14 mouse cellular contexts compared by ENCODE assay signal in the genomic region with DNA sequence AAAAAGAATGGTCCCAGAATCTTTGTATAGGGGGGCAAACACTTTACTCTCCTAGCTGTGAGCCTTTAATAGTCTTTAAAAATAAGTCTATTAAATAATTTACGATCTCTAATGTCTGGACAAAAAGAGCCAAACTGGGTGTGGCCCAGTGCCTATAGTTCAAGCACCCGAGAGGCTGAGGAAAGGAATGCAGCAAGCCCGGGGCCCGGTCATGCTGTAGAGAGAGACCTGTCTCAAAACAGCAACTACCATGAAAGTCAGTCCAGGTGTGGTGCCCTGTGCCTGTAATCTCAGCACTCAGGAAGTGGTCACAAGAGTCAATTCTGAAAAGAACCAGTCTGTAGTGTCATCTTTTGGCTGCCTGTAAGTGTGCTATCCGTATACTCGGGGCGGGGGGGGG.
"Had no signal": no experiment of that assay in that cellular context is flagged by ENCODE, and none has a peak within 500 bp of the region (broad histone marks: within the 10 kb centered on the region; RNA-seq: fewer than 3 reads in every experiment).

No protein-coding gene starts in this region.

- ATAC-seq: midbrain, embryonic 13.5 days; midbrain, embryonic 15.5 days had no signal

- H3K9me3 ChIP-seq: megakaryocyte, embryonic 14.5 days; midbrain, embryonic 13.5 days; midbrain, embryonic 15.5 days; neural tube, embryonic 12.5 days had no signal

- H3K4me3 ChIP-seq: megakaryocyte, embryonic 14.5 days; midbrain, embryonic 13.5 days; midbrain, embryonic 15.5 days; neural tube, embryonic 12.5 days had no signal

- H3K4me2 ChIP-seq: lung, embryonic 14.5 days; midbrain, embryonic 11.5 days; midbrain, embryonic 13.5 days; midbrain, embryonic 15.5 days; neural tube, embryonic 12.5 days had no signal

- H3K4me1 ChIP-seq: midbrain, embryonic 13.5 days; midbrain, embryonic 15.5 days; neural tube, embryonic 12.5 days had no signal

- H3K27ac ChIP-seq: macrophage; midbrain, embryonic 13.5 days; midbrain, embryonic 15.5 days; neural tube, embryonic 12.5 days had no signal

- H3K9ac ChIP-seq: lung, embryonic 14.5 days; midbrain, embryonic 13.5 days; midbrain, embryonic 15.5 days; neural tube, embryonic 12.5 days had no signal

- H3K27me3 ChIP-seq: megakaryocyte, embryonic 14.5 days; midbrain, embryonic 13.5 days; midbrain, embryonic 15.5 days; neural tube, embryonic 12.5 days had no signal

- DNase-seq: lung, adult 18-20 months; lung, embryonic 14.5 days; lung, postnatal 14 days; lung, postnatal 36 days; right cerebral cortex, postnatal 14 days; thymus, adult 18-20 months; thymus, postnatal 14 days; thymus, postnatal 36 days had no signal
